Mouse (Mus musculus): Measurements from ENCODE around the gene Ncbp3.

Ncbp3 gene

DNA sequence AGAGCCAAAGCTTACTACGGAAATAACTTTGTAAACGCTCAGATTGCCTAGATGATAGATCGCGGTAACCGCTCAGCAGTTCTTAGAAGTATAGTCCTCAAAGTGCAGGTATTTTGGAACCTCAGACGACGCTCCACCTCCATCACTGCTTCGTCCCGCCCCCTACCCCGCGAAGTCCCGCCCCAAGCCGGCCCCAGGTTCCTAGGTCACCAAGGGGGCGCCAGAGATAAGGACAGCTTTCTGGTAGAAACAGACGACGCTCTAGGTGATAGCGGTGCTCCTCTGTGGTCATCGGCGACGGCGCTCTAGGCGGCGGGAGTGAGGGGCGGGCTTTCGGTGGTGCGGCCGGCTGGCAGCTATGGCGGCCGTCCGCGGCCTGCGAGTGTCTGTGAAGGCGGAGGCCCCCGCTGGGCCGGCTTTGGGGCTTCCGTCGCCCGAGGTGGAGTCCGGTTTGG is at the start of gene Ncbp3:
Gene Ncbp3 (plus strand): TSS at position 242 of the 455 bp plus-strand sequence.
- peak; percentile 92 for DNase-seq (ENCODE audit: low read depth, low spot score)

DNA sequence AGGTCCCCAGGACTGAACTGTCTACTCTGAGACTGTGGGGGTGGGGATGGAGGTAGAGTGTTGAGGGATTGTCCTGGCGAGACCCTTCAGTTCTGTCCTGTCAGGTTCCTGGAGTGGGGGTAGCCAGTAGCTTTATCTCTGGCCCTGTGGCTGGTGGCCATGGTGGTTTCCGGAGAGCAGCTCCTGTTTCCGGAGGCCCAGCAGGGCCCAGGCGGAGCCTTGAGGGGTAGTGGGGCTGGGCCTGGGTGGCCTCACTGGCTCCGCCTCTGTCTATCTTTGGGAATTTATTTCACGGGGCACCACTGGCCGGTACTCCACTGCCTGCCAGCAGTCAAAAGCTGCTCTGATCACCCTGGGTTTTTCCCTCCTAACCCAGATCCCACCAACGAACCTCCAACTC is 48.8 kb upstream of the Ncbp3 start, which contains the start of gene P2rx1:
Gene P2rx1 (plus strand): TSS at position 333 of the 400 bp plus-strand sequence.
- no peak for DNase-seq (ENCODE audit: low read depth, low spot score)

DNA sequence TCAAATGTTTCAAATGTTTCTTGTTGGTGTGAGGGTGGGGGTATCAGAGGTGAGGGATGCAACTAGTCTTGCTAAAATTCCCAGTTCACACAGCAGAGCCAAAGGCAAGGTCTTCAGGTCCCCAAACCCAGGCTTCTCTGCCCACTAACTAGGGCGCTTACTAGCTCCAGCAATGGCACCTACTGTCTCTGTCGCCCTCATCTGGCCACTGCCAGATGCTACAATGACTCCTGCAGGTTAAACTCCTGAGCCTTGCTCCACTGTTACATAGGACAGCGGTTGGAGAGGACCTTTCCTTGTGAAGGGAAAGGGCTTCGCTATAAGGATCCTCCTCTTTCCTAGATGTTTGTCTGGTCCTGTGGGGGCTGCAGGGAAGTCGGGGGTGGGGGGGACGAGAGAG is 46.6 kb upstream of the Ncbp3 start:
- DNase-seq (ENCODE audit: low read depth, low spot score) = peak; percentile 62

DNA sequence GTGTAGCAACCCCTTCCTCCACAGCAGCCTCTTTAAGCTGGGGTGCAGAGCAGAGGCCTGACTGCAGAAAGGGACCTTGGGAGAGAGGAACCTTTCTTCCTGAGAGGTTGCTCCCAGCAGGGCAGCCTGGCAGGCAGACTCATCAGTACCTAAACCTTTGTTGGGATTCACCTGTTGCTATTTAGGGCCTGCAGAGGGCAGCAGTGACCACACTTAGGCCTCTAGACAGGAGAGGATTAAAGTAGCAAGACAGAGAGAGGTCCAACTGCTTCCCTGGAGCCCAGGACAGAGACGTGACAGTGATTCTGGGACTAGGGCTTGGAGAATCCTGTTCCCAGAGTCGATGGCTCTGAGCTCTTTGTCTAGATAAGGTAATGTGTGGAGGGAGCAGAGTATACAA is 41.2 kb upstream of the Ncbp3 start:
- DNase-seq (ENCODE audit: low read depth, low spot score) = peak; percentile 71

DNA sequence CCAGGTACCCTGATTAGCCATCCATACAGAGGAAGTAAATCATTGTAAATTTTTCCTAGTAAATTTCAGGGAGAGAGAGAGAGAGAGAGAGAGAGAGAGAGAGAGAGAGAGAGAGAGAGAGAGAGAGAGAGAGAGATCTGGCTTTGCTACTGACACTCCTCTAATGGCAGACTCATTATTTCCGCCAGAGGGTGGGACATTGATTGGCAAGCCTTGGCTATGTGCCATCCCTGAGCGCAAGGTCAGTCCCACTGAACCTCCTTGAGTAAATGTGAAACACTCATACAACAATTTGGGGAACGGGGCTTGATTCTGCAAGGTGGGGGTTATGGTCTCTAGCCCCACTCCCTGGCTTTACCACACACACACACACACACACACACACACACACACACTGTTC is 40.5 kb upstream of the Ncbp3 start:
- DNase-seq (ENCODE audit: low read depth, low spot score) = no peak

DNA sequence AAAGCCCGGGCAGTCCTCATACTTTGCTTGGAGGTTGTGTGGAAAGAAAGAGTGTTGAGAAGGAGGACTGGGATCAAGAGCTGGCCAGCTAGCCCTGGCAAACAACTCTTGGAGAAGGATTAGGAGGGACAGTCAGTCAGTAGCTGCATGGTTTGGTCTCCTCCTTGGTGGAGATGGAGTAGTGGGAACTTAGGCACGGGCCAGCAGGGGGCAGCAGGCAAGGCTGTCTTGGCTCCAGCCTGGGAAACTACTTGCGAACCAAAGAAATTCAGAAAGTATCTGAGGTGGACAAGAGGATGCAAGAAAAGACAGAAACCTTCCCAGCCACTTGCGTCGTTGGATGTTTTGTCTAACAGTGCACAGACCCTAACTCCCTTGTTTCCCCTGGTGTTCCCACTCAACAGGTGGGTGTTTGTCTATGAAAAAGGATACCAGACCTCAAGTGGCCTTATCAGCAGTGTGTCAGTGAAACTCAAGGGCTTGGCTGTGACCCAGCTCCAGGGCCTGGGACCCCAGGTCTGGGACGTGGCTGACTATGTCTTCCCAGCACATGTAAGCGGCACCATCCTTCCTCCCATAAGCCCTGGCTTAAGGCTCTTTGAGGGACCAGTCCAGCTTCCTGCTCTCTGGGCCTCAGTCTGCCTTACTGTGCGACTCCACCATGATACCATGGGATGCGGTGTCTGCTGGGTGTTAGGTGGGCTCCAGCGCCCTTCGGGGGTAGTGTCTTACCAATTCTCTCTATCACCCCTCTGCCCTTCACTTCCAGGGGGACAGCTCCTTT is 39.7 kb upstream of the Ncbp3 start:
- peak; percentile 31 for DNase-seq (ENCODE audit: low read depth, low spot score)

DNA sequence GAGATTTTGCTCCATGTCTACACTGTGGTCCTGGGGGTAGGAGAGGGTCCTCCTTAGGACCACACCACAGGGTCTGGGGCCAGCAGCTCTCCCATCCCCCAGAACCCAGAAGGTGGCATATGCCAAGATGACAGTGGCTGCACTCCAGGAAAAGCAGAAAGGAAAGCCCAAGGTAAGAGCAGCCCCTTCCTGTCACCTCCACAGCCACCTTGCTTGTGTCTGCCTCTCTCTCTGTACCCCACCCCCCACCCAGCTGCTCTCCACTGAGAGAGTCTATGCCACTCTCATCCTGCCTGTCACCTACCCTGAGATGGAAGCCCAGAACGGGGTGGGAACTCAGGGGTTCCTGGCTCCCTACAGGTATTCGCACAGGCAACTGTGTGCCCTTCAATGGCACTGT is 38.8 kb upstream of the Ncbp3 start:
- no peak for DNase-seq (ENCODE audit: low read depth, low spot score)

DNA sequence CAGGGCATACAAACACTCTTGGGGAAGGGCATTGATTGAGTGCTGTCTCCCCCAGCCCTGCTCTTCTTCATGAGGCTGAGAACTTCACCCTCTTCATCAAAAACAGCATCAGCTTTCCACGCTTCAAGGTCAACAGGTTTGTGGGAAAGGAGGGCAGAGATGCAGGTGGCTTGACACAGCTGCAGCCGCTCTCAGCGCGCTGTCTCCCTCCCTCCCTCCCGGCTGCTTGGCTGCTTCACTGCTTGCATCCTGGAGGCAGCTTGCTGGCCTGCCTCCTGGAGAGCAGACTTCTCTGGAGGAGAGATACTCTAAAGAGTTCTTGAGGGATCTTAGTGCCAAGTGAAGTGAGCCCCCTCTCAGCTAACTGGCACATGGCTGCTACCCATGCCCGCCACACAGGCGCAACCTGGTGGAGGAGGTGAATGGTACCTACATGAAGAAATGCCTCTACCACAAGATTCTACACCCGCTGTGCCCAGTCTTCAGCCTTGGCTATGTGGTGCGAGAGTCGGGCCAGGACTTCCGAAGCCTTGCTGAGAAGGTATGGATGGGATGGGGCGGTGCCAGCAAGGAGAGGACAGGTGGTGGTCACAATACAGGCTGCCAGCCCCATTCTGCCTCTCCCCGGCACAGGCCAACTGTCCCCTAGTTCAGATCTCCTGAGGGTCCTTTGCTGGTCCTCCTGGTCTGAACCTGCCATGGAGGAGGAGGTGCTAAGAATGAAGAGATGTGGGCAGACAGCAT is 37.9 kb upstream of the Ncbp3 start:
- no peak for DNase-seq (ENCODE audit: low read depth, low spot score)

DNA sequence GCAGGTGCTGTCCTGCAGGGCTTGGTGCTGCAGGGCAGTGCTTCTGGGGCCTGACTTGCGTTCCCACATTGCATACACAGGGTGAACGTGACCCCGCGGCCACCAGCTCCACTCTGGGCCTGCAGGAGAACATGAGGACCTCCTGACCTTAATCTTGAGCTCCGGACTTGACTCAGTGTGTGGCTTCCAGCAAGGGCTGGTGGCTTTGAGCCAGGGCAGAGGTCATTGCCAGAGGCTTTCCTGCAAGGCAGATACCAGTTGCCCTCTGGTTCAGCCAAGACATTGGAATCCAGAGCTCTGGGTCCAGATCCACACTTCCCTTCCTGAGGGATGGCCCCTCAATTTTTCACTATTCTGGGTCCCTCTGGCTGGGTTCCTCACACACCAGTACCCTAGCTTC is 33.6 kb upstream of the Ncbp3 start:
- DNase-seq (ENCODE audit: low read depth, low spot score) = no peak

DNA sequence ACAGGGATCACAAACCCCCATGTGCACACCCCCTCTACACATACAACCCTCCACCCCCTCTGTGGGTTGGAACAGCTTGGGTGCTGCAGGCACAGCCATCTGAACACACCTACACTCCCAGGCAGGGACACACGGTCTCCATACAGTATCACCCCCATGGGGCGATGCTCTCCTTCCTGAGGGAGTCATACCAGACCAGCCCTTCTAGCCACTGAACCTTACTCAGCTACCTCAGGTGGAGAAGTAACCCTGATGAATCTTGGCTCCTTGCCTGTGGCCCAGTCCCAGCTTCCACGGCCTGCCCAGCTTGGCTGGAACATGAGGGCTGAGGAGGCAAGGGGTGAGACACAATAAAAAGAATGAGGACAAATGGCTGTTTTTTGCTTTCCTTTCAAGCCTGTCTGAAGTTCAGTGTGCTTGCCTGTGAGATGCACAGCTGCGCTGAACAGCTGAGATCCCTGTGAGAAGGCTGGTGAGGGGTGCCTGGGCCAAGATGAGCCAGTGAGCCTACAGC is 32.7 kb upstream of the Ncbp3 start:
- DNase-seq (ENCODE audit: low read depth, low spot score) = no peak

DNA sequence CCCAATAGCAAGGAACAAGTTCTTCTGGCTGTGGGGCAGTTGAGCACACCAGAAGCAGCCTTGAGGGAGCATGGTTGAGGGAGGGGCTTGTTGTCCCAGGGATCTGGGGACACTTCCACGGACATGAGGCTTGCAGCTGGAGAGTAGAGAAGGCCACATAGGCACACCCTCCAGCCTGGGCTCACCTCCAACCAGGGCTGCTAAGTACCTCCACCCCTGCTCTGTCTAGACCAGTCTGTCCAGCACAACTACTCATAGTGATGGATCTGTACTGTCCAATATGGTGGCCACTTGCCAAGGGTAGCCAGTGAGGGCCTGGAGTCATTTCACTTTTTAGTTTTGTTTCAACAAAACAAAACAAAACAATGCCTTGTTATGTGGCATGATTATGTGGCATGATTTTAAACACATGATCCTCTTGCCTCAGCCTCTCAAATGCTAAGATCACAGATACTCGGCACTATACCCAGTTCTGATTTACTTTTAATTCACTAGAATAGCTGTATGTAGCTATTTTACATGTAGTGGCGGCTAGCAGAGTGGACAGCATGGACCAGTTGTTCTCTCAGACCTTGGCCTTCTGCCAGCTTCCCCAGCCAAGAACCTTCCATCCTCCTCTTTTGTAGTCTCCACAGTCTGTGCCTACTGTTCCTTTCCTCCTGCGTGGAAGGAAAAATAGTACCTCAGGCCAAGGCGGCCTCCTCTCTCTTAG is 32.0 kb upstream of the Ncbp3 start:
- DNase-seq (ENCODE audit: low read depth, low spot score) = no peak

DNA sequence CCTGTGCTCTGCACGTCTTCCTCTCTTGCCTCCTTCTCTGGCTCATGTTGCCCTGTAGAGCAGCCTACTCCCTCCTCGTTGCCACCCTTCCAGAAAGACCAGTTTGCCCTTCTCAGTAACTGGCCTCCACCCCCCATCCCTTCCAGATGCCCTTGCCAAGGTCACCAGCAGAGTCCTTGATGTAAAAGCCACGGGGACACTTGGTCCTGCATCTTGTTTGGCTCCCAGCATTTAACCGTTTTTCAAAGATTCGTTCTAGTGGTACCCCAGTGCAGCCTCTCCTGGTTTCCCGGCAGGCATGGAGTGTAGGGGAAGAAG is 31.5 kb upstream of the Ncbp3 start:
- DNase-seq (ENCODE audit: low read depth, low spot score) = no peak

DNA sequence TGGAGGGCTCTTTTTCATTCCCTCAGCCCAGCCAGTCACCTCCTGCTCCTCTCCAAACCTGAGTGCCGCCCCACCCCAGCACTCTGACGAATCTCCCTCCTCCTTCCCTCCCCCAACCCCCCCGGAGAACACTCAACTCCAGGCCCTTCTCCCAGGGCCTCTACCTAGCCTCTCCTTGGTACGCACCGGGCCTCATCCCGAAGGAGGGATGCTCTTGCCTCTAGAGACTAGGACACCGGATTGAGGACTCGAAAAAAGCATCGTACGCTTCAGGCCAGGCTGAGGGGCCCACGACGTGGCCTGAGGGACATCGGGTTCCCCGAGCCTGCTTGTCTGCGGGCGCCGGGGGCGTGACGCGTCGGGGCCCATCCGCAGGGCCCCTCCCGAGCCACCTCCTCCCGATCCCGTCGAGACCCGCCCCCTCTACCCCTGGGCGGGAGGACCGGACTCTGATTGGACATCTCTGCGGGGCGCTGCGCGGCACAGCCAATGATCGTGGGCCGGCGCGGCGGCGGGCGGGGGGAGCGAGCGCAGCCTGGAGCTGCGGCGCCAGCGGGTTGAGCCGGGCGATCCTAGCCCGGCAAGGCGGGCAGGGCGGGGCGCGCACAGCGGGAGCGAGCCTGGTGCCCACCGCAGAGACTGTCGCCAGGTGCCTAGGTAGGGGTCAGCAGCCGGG is 29.0 kb upstream of the Ncbp3 start, which contains the start of gene Camkk1:
Gene Camkk1 (plus strand): TSS at position 538 of the 676 bp plus-strand sequence.
- DNase-seq (ENCODE audit: low read depth, low spot score) = peak; percentile 89

DNA sequence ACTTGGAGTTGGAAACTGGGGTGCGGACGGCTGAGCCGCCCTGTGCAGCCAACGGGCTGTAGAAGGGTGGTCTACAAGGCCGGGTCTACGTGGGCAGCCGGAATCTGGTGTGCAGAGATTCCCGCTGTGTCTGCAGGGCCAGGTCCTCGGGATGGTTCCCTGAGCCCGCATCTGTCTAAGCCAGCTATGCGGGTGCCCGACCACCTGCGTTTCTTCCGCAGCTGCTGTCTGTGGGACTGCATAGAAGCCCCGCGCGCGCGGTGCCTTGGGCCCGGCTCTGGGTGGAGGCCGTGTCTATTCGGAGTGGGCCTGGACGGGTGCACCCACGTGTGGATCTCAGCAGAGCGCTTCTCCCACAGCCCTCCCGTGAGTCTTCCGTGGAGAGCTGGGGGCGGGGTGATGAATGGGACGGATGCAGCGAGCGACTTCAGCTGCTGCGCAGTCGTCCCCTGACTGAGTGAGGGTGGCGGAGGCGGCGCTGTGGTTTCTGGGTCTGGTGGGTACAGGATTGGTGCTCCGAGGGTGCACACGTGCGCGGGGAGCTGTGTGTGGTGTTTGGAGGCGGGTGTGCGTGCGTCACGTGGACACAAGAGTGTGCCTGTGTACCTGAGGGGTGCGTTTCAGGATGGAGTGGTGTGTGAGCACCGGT is 28.3 kb upstream of the Ncbp3 start:
- DNase-seq (ENCODE audit: low read depth, low spot score) = peak; percentile 20

DNA sequence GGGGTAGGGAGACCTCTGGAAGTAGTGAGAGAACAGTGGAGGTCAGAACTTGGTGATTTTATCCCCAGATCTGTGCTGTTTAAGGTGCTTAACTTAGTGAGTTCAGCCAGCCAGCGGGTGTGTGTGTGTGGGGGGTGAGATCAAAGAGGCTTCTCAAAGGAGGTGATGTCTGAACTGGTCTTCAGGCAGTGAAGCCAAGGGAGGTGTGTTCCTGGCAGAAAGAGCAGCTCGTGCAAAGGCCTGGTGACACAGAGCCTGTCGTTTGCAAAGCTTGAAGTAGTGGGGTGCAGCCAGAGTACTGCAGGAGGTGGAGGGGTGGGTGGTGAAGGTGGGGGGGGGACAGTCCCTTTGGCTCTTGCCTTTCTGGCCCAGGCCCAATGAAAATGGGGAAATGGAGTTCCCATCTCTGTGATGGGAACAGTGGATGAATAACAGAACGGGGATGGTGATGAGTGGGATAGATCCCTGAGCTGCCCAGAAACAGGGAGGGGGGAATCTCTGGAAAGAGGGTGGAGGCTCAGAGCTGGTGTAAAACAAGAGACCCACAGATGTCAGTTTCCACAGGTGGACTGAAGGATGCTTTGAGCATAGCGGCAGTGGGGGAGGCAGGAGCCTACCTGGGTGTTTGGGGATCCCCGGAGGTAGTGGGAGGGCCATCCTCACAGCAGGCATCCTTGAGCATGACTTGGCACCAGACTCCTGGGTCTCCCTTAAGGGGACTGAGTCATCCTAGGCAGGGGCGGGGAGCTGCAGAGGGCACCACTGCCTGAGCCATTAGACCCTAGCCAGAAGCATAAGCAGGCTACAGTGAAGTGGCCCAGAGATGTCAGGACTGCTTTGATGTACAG is 26.4 kb upstream of the Ncbp3 start:
- DNase-seq (ENCODE audit: low read depth, low spot score) = no peak

DNA sequence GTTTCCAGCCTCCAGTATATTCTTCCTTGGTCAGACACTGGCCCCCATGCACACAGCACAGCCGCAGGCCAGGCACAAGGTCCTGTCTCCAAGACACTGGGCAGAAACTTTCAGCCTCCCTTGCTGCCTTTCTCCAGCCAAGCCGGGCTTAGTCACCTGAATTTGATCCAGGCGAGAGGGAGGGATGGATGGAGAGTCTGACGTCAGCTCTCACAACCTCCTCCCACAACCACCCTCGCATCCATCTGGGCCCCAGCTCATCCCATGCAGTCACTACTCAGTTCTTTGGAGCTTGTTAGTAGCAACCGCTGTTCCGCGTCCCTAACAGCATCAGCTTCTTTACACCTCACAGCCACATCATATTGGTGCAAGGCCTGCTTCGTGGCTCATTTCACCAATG is 24.5 kb upstream of the Ncbp3 start:
- DNase-seq (ENCODE audit: low read depth, low spot score) = no peak

DNA sequence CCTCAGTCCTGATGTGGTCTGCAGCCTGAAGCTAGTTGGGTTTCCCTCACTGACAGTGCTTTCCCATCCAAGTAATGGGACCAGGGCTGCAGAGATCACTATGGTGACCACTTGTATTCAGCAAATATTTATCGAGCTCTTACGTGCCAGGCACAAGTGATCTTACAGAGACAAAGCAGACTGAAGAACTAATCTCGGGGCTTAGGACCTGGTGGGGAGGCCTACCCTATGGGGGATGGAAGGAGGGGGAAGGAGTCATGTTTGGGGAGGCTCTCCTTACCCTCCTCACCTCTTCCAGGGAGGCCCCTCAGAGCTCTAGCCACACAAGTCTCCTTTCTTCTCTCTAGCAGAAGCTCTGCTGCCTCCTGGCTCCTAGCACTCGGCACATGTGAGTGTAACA is 23.8 kb upstream of the Ncbp3 start:
- no peak for DNase-seq (ENCODE audit: low read depth, low spot score)

DNA sequence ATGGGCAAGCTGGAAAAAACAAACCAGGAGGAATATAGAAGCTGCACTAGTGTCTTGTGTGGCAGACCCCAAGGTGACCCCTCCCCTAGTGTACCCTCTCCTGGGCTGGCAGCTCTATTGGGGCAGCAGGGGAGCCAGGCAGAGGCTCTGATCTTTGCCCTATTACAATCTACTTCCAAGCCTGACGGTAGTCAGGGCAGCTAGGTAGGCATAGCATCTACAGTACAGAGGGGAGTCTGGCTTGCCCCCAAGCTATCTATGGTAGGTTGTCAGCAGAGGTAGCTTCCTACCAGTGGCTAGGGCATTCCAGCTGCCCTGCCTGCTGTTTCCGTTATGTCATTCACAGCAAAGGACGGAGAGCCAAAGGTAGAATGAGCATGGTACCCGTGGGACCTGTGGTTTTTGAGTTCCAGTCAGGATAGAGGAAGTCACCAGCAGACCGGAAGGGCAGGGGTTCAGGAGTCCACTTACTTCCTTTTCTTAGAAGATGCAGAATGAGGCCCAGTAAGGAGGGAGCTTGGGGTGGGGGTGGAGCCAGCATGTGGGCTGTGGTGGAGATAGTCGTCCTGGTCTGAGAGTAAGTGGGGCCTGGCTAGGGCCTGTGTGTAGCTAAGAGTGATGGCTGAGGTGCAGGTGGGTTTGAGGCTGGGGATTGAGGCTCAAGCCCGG is 23.2 kb upstream of the Ncbp3 start:
- no peak for DNase-seq (ENCODE audit: low read depth, low spot score)

DNA sequence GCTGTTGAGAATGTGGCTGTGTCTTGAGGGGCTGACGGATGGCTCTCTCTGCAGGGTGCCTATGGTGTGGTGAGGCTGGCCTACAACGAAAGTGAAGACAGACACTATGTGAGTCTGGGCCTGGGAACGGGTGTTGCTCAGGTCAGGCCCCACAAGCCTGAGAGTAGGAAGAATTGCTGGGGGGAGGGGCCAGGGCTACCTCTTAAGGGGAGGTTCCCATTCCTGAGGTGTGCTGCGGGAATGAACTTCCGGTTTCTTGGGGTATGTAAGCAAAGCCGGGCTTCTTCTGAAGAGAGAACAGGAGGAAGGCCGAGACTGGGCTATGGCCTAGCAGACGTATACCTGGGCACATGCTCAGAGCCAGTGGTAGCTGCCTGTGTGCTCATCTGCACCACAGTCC is 20.6 kb upstream of the Ncbp3 start:
- DNase-seq (ENCODE audit: low read depth, low spot score) = no peak

Measured in forelimb bud, embryonic 11.5 days (tissue).